Mouse (Mus musculus) heart, adult 2 months (tissue): ENCODE measurements at regions not wholly inside any gene's neighbourhood (a gene's known extent, or its start where the extent isn't known, plus 50 kb on each side); places are given as distances from the start of the nearest gene placed in this dataset.

ENCODE experiments used
- CTCF ChIP-seq: fragments of 200-600 bp; IDR thresholded peaks from 2 replicates; pipeline ENCODE4 v1.8.1; 2022; ENCODE audit warnings: antibody characterized with exemption, mild to moderate bottlenecking, moderate library complexity
- EP300 ChIP-seq: fragments of 200-500 bp; IDR thresholded peaks from 2 replicates; pipeline ENCODE4 v1.6.1; 2011; ENCODE audit warnings: low read depth, low read length, control low read depth; ENCODE audit not compliant: insufficient read depth
- POLR2A ChIP-seq: fragments of 200-500 bp; IDR thresholded peaks from 2 replicates; pipeline ENCODE4 v1.6.1; 2011; ENCODE audit warnings: mild to moderate bottlenecking, low read depth, low read length, control low read depth; ENCODE audit not compliant: insufficient read depth

GRCm38 (mm10) chr3:66650076-66650748 is 331.0 kb upstream of the Rsrc1 start:
- no peak for TF ChIP-seq CTCF
- TF ChIP-seq POLR2A, result no peak
- no peak for TF ChIP-seq EP300
